7 mouse cellular contexts compared by ENCODE assay signal in genomic region chr1:118320696-118321095, GRCm38 (mm10). TPM values are rescaled to one million over a fixed set of nuclear protein-coding genes. Genes with fewer than 3 reads are reported as not detected.
DNase-seq lines count a peak whose midpoint lies in the region; ATAC-seq and TF ChIP-seq lines count a peak whose summit lies in the region.

No protein-coding gene starts in this region.

- no peak overlapping the region for H3K4me2 ChIP-seq in stomach, postnatal 0 days (replicated peaks; ENCODE audit: low read depth)

- TF ChIP-seq EP300 in stomach, postnatal 0 days (optimal IDR thresholded peaks at IDR 0.05): no peak

- H3K4me1 ChIP-seq in G1E (ENCODE audit: insufficient read depth, low read depth, low read length): peaks cover 41% of the 10 kb centered on the region
- 0 out of 2 replicates have a peak, but pooled peaks cover 2% of the 10 kb centered on the region for H3K4me1 ChIP-seq in stomach, postnatal 0 days (replicated peaks; ENCODE audit: control insufficient read depth, insufficient read depth)

- H3K36me3 ChIP-seq in G1E (replicated peaks): peaks cover 31% of the 10 kb centered on the region
- peaks cover 2% of the 10 kb centered on the region; the same call in 1 of the 2 replicates for H3K36me3 ChIP-seq in stomach, postnatal 0 days (ENCODE audit: control insufficient read depth, insufficient read depth, low read length)

- no peak overlapping the region for H3K4me3 ChIP-seq in G1E (ENCODE audit: low read depth, low read length)
- no peak overlapping the region for H3K4me3 ChIP-seq in stomach, postnatal 0 days (ENCODE audit: low read depth, low read length)

- no peaks in the 10 kb centered on the region for H3K9me3 ChIP-seq in G1E (replicated peaks)
- H3K9me3 ChIP-seq in stomach, postnatal 0 days (ENCODE audit: control insufficient read depth, low read length): no peaks in the 10 kb centered on the region

- no peak overlapping the region for H3K27ac ChIP-seq in stomach, postnatal 0 days (replicated peaks)

- TF ChIP-seq CTCF in G1E (IDR thresholded peaks at IDR 0.05; ENCODE audit: low read depth, low read length): peak; percentile 61
- TF ChIP-seq CTCF in stomach, postnatal 0 days (IDR thresholded peaks at IDR 0.05; ENCODE audit: low read depth): peak; percentile 69

- DNase-seq in left cerebral cortex, postnatal 4 days: peak; percentile 29
- DNase-seq in left cerebral cortex, postnatal 36 days (ENCODE audit: low spot score in 2 of 2): no peak
- DNase-seq in G1E (ENCODE audit: low spot score): peak; percentile 54
- peak; percentile 60 for DNase-seq in c-Kit-positive CD71-negative TER-119-negative erythroid progenitor cells, embryonic 14.5 days (ENCODE audit: low read depth)
- peak; percentile 64 to 65 for DNase-seq in kidney, postnatal 4 days
- DNase-seq in stomach, postnatal 0 days (ENCODE audit: low spot score): peak; percentile 47
- DNase-seq in gastrocnemius, adult 18-20 months (ENCODE audit: low spot score): no peak

- peaks cover 7% of the 10 kb centered on the region for H3K27me3 ChIP-seq in G1E (ENCODE audit: insufficient read depth, low read length)
- H3K27me3 ChIP-seq in stomach, postnatal 0 days (ENCODE audit: control insufficient read depth, insufficient read depth, low read length): no peaks in the 10 kb centered on the region

- 64% methylated on average over 2 of the region's 2 CpGs for WGBS in stomach, postnatal 0 days

- intact Hi-C loops in left cerebral cortex, postnatal 4 days (cut with DNase I): no loop called here
- intact Hi-C loops in left cerebral cortex, postnatal 36 days (cut with DNase I): loop anchor here (2.0 to 5.0 kb wide), 2 partner anchors 68 to 157 kb away; partner anchors contain the start of gene Clasp1

- ATAC-seq in G1E (ENCODE audit: extremely low read depth, insufficient number of reproducible peaks, low FRiP score, poor library complexity, severe bottlenecking): no peak
- ATAC-seq in stomach, postnatal 0 days (ENCODE audit: low FRiP score, low TSS enrichment): no peak

- no peak overlapping the region for H3K9ac ChIP-seq in stomach, postnatal 0 days (ENCODE audit: low read length)

RNA-seq across cellular contexts. Expression of gene Nifk, which starts 0.9 kb away (rescaled TPM):
- 10 to 100 TPM; 40.0 to 42.1 TPM for total RNA-seq in left cerebral cortex, postnatal 4 days (2021)
- total RNA-seq in left cerebral cortex, postnatal 36 days (2021): 10 to 100 TPM; 19.5 to 19.6 TPM
- 183 and 246 TPM in 2 replicates for total RNA-seq in G1E (2014; fragmentation: Nextera tagmentation)
- total RNA-seq in G1E (2017): 186 and 206 TPM in 2 replicates
- polyA plus RNA-seq in G1E (2012): 13.0 and 54.6 TPM in 2 replicates
- 50.9 TPM in 2 replicates for polyA plus RNA-seq in stomach, postnatal 0 days (2015; fragmentation: Nextera tagmentation; extraction: Ambion mirVana)
- total RNA-seq in gastrocnemius, adult 18-20 months (2021): 10 to 100 TPM; 14.8 to 14.9 TPM

RNA-seq across cellular contexts. Expression of gene Tsn, which starts 9.2 kb away (rescaled TPM):
- 100 to 1,000 TPM; 179 to 180 TPM for total RNA-seq in left cerebral cortex, postnatal 4 days (2021)
- 100 to 1,000 TPM; 100 to 105 TPM for total RNA-seq in left cerebral cortex, postnatal 36 days (2021)
- 117 and 184 TPM in 2 replicates for total RNA-seq in G1E (2014; fragmentation: Nextera tagmentation)
- 143 and 188 TPM in 2 replicates for total RNA-seq in G1E (2017)
- 10.0 and 22.1 TPM in 2 replicates for polyA plus RNA-seq in G1E (2012)
- polyA plus RNA-seq in stomach, postnatal 0 days (2015; fragmentation: Nextera tagmentation; extraction: Ambion mirVana): 156 and 174 TPM in 2 replicates
- total RNA-seq in gastrocnemius, adult 18-20 months (2021): 10 to 100 TPM; 51.5 to 53.4 TPM

Comparison
In these comparisons a context has a peak if more than half of its experiments do, and no peak if none do; other contexts are left out.
1. DNase-seq: peak in left cerebral cortex, postnatal 4 days (single experiment), G1E (single experiment), c-Kit-positive CD71-negative TER-119-negative erythroid progenitor cells, embryonic 14.5 days (single experiment), kidney, postnatal 4 days (2 of 2) and stomach, postnatal 0 days (single experiment); none in left cerebral cortex, postnatal 36 days (0 of 2) and gastrocnemius, adult 18-20 months (single experiment).
2. RNA of gene Nifk, which starts 0.9 kb away (total RNA-seq): 183 to 246 TPM in G1E; 40.0 to 42.1 TPM in left cerebral cortex, postnatal 4 days, 19.5 to 19.6 TPM in left cerebral cortex, postnatal 36 days and 14.8 to 14.9 TPM in gastrocnemius, adult 18-20 months; every median in the first group is over 4 times any median in the second.